Comparison of ENCODE assay signal across 8 mouse cellular contexts in the genomic region with DNA sequence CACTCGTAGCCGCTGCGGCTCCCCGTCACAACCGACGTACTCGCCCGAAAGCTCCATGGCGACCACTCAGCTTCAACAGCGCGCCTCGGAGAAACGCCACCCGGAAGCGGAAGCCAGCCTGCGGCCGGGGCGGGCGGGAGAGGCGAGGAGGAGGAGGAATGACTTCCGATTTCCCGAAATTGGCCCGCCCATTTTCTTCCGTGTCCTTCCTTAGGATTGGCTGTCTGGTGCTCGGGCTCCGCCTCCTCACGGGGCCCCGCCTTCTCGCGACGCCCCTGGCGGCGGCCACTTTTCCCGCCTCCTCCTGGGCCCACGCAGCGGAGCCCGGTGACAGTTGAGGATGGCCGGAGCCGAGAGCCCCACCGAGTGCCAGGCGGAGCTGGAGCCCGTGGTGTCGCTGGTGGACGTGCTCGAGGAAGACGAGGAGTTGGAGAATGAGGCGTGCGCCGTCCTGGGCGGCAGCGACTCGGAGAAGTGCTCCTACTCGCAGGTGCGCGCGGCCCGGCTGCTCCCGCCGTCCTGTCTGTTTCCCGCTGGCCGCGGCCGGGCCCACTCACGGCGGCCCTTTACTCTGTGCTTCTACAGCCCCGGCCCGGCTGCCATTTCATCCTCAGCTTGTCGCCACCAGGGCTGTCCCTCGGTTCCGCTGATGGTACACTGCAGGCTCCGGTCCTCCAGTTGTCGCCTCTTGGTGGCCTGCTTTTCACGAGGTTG. TPM values are rescaled to one million over a fixed set of nuclear protein-coding genes. Genes with fewer than 3 reads are reported as not detected.
DNase-seq lines count a peak whose midpoint lies in the region; ATAC-seq lines count a peak whose summit lies in the region.

Gene Gm28051 (minus strand): TSS at position 77 of the 714 bp plus-strand sequence.
Gene Gon7 (minus strand): TSS at position 115 of the 714 bp plus-strand sequence.
Gene Ubr7 (plus strand): TSS at position 279 of the 714 bp plus-strand sequence.

- peaks cover 6% of the 10 kb centered on the region; the same call in 1 of the 2 replicates for H3K4me1 ChIP-seq in brown adipose tissue, adult 24 weeks (ENCODE audit: control insufficient read depth, insufficient read depth, insufficient read length, low read length)
- H3K4me1 ChIP-seq in heart, embryonic 13.5 days = peaks cover 40% of the 10 kb centered on the region
- peaks cover 39% of the 10 kb centered on the region for H3K4me1 ChIP-seq in liver, embryonic 12.5 days
- H3K4me1 ChIP-seq in stomach, embryonic 15.5 days = peaks cover 18% of the 10 kb centered on the region; the same call in 1 of the 2 replicates

- H3K36me3 ChIP-seq in heart, embryonic 13.5 days = peaks cover 17% of the 10 kb centered on the region
- H3K36me3 ChIP-seq in liver, embryonic 12.5 days = peaks cover 42% of the 10 kb centered on the region
- H3K36me3 ChIP-seq in stomach, embryonic 15.5 days = no peaks in the 10 kb centered on the region

- H3K27ac ChIP-seq in brown adipose tissue, adult 24 weeks (replicated peaks; ENCODE audit: low read depth, low read length) = peak within 1 kb of the TSS; percentile 86
- peak within 1 kb of the TSS; percentile 92 for H3K27ac ChIP-seq in heart, embryonic 13.5 days (replicated peaks)
- H3K27ac ChIP-seq in liver, embryonic 12.5 days = peak within 1 kb of the TSS; percentile 83
- H3K27ac ChIP-seq in stomach, embryonic 15.5 days = peak within 1 kb of the TSS; percentile 93

- H3K9ac ChIP-seq in heart, embryonic 13.5 days = peak within 1 kb of the TSS; percentile 95
- peak within 1 kb of the TSS; percentile 94 for H3K9ac ChIP-seq in liver, embryonic 12.5 days
- H3K9ac ChIP-seq in stomach, embryonic 15.5 days = peak within 1 kb of the TSS; percentile 68

- peak; percentile 97 for DNase-seq in CD4-positive, CD25-positive, alpha-beta regulatory T cell, adult 2 months (ENCODE audit: low read depth, low spot score)
- peak; percentile 75 for DNase-seq in fat pad, adult 2 months (ENCODE audit: extremely low read depth, low read depth, low spot score)
- peak; percentile 98 for DNase-seq in kidney, postnatal 10 days
- DNase-seq in natural killer cell, adult 2 months (ENCODE audit: low spot score in 2 of 2) = peak; percentile 91 to 94

- WGBS in heart, embryonic 13.5 days = under 1% methylated on average over 73 of the region's 73 CpGs
- WGBS in liver, embryonic 12.5 days (ENCODE audit: insufficient replicate concordance) = 3% methylated on average over 72 of the region's 73 CpGs
- under 1% methylated on average over 73 of the region's 73 CpGs for WGBS in stomach, embryonic 15.5 days

- H3K4me2 ChIP-seq in heart, embryonic 13.5 days = peak within 1 kb of the TSS; percentile 96
- peak within 1 kb of the TSS; percentile 90 for H3K4me2 ChIP-seq in liver, embryonic 12.5 days
- H3K4me2 ChIP-seq in stomach, embryonic 15.5 days = peak within 1 kb of the TSS; percentile 68

- ATAC-seq in heart, embryonic 13.5 days (ENCODE audit: extremely low read depth, insufficient number of reproducible peaks, low FRiP score, low TSS enrichment) = peak; percentile 94
- ATAC-seq in liver, embryonic 12.5 days = peak; percentile 94
- peak; percentile 95 for ATAC-seq in stomach, embryonic 15.5 days (ENCODE audit: insufficient read depth, low FRiP score, low read depth)

- H3K4me3 ChIP-seq in brown adipose tissue, adult 24 weeks (ENCODE audit: insufficient read depth, low read depth, low read length) = peak within 1 kb of the TSS; percentile 98
- peak within 1 kb of the TSS; percentile 80 for H3K4me3 ChIP-seq in heart, embryonic 13.5 days
- H3K4me3 ChIP-seq in liver, embryonic 12.5 days = peak within 1 kb of the TSS; percentile 91
- peak within 1 kb of the TSS; percentile 66 for H3K4me3 ChIP-seq in stomach, embryonic 15.5 days (replicated peaks)

- H3K27me3 ChIP-seq in heart, embryonic 13.5 days (replicated peaks) = no peaks in the 10 kb centered on the region
- no peaks in the 10 kb centered on the region for H3K27me3 ChIP-seq in liver, embryonic 12.5 days (replicated peaks)
- H3K27me3 ChIP-seq in stomach, embryonic 15.5 days (replicated peaks) = no peaks in the 10 kb centered on the region

- H3K9me3 ChIP-seq in heart, embryonic 13.5 days = no peaks in the 10 kb centered on the region
- no peaks in the 10 kb centered on the region for H3K9me3 ChIP-seq in liver, embryonic 12.5 days (replicated peaks)
- no peaks in the 10 kb centered on the region for H3K9me3 ChIP-seq in stomach, embryonic 15.5 days

RNA-seq across cellular contexts. Expression of gene Gm28051, which starts in this region (rescaled TPM):
- not detected in 2 replicates for polyA plus RNA-seq in brown adipose tissue, adult 24 weeks (2012; ENCODE audit: insufficient read depth, insufficient read length, missing spikeins)
- polyA plus RNA-seq in heart, embryonic 13.5 days (2015; fragmentation: Nextera tagmentation; extraction: Ambion mirVana) = not detected in 2 replicates
- polyA plus RNA-seq in liver, embryonic 12.5 days (2016; fragmentation: Nextera tagmentation; extraction: Ambion mirVana) = 0.48 TPM in 1 of 2 replicates, not detected in the other
- polyA plus RNA-seq in stomach, embryonic 15.5 days (2015; fragmentation: Nextera tagmentation; extraction: Ambion mirVana) = not detected in 2 replicates

RNA-seq across cellular contexts. Expression of gene Gon7, which starts in this region (rescaled TPM):
- 7.5 and 8.8 TPM in 2 replicates for polyA plus RNA-seq in brown adipose tissue, adult 24 weeks (2012; ENCODE audit: insufficient read depth, insufficient read length, missing spikeins)
- 20.7 and 26.6 TPM in 2 replicates for polyA plus RNA-seq in heart, embryonic 13.5 days (2015; fragmentation: Nextera tagmentation; extraction: Ambion mirVana)
- polyA plus RNA-seq in liver, embryonic 12.5 days (2016; fragmentation: Nextera tagmentation; extraction: Ambion mirVana) = 20.6 and 23.2 TPM in 2 replicates
- polyA plus RNA-seq in stomach, embryonic 15.5 days (2015; fragmentation: Nextera tagmentation; extraction: Ambion mirVana) = 28.7 and 29.2 TPM in 2 replicates

RNA-seq across cellular contexts. Expression of gene Ubr7, which starts in this region (rescaled TPM):
- 12.9 and 14.5 TPM in 2 replicates for polyA plus RNA-seq in brown adipose tissue, adult 24 weeks (2012; ENCODE audit: insufficient read depth, insufficient read length, missing spikeins)
- 26.5 and 30.3 TPM in 2 replicates for polyA plus RNA-seq in heart, embryonic 13.5 days (2015; fragmentation: Nextera tagmentation; extraction: Ambion mirVana)
- polyA plus RNA-seq in liver, embryonic 12.5 days (2016; fragmentation: Nextera tagmentation; extraction: Ambion mirVana) = 32.1 and 32.4 TPM in 2 replicates
- polyA plus RNA-seq in stomach, embryonic 15.5 days (2015; fragmentation: Nextera tagmentation; extraction: Ambion mirVana) = 34.2 and 37.2 TPM in 2 replicates

Comparison
In these comparisons a context has a peak if more than half of its experiments do, and no peak if none do; other contexts are left out.
1. Peak in every context shown above with its lines: DNase-seq, ATAC-seq, H3K4me3 ChIP-seq and H3K27ac ChIP-seq.